Mouse (Mus musculus) cerebral cortex, adult 2 months (tissue): Measurements from ENCODE around the gene Cep112.

ENCODE experiments used
- WGBS: fragments of 180-500 bp; shearing (Covaris S2); methylation state at CpG from one replicate; pipeline ENCODE4 v1.1.7; 2018; 5-methylcytosine and 5-hydroxymethylcytosine counted together

Cep112 gene

DNA sequence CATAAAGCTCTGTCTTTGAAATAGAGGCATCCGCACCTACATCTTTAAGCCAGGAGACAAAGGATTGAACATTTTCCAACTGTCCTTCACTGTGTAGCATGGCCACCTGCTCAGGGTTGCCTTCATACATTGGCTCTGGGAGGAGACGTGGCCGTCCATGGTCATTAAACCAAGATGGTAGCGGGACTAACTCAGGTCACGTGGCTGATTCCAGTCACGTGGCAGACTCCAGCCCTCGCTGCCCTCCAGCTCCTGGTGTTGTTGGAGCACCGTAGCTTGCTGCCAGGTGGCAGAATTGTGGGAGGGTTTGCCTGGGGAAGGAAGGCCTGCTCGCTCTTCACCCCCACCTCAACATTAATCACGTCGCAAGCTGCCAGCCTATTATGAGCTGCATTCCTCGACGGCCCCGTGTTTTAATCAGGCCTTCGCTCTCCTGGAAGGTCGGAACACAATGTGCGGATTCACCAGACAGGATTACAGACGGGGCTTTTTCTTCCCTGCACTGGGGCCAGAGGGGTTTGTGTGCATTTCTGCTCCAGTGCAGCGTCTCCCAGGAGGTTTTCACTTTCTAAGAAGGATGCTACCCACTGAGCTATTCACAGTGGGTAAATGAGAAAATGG lies 460.4 kb downstream of the Cep112 start:
- 68% methylated on average over 19 of the region's 19 CpGs for WGBS

DNA sequence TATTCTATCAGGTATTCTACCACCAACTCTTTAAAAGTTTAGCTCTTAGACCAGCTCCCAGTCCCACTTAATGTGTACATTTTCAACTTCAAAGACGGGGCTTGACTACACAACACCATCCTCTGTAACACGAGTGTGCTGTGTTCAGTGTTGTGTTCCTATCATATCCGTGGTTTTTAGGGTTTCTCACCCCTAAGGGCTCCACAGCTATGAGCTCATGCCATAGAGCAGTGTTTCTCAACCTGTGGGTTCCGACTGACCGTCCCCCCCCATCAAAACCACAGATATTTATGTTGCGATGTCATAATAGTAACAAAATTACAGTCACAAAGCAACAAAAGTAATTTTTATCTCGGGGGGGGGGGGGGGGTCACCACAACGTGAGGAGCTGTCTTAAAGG lies 461.1 kb downstream of the Cep112 start:
- 70% methylated on average over 8 of the region's 8 CpGs for WGBS

DNA sequence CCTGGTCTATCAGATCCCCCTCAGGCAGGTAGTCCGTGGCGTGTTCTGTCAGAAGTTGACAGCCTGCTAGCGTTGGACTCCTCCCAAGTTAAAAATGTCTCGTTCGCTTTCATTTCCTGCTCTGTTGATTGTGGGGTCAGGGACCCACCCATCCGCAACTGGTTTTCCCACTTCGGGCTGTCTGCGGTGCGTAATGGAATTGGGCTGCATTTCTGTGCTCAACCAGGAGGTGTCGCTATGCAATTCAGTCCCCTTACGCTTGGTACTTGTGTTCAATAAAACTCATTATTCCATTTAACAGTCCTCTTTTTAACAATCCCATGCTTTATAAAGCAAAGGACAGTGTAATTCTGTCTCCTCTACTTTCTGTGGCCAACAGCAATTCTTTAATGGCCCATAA lies 464.1 kb downstream of the Cep112 start:
- 53% methylated on average over 11 of the region's 11 CpGs for WGBS

DNA sequence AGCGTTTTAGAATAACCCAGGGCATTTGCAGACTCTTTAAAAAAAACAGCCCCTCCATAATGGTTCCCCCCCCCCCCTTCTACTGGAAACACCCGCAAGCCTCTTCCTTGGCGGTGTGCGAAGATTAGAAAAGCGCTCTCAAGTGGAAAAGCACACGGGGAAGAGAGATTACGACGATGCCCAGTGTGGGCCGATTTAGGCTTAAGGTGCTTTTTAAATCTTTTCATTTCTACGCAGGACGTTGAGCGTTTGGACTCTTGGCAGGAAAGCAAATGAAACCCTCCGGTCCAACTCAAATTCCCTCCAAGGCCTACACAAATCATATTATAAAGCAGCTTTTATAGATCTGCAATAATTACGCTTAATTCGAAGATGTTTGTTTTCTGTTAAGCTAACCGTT lies 465.6 kb downstream of the Cep112 start:
- WGBS, result 39% methylated on average over 16 of the region's 16 CpGs

DNA sequence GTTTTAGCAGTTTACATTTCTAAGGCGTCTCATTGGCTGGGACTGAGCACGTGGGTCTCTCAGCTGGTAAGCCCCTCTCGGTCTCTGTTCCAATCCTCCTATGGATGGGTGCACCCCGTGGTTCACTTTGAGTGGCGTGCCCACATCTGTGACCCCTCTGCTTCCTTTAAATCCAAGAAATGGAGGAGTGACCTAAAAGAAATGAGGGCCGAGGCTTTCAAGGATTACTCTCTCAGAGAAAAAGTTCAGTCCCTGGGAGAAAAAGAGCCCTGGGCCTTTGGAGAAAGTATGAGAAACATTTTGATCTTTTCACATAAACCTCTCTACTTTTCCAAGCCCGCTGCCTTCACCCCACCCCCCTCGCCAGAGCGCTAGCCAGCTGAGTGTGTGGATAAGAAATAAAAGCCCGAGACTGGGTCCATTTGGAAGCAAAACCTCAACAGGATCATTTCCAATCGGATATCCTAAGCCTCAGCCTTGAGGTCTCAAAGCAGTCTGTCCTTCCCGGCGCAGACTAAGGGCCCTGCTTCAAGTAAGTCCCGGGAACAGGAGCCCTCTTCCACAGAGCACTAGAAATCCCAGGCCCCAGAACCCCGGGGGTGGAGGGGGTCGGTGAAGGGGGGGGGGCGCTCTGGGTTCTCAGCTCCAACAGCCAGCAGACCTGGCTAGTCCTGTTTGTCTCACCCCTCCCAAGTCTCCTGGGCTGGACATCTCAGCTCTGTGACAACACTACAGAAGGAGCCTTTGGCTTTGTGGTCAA lies 466.3 kb downstream of the Cep112 start:
- 17% methylated on average over 17 of the region's 17 CpGs for WGBS

DNA sequence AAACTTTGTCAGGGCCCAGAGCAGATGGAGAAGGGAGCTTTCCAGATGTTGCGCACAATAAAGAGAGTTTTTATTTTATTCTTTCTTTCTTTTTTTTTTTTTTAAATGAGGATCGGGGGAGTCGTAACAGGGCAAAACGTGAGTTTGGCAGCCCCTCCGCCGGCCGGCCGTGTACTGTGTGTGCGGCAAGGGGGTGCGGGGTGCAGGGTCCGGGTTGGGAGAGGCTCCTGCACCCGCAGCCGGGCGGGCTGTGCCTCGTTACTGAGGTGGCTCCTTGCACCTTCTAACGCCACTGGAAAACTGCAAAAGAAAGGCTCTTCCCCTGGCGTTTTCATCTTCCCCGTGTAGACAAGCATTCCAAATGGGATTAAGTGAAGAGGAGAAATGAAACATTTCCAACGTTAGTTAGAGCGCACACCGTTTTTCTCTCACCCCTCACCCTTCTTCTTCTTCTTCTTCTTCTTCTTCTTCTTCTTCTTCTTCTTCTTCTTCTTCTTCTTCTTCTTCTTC lies 466.9 kb downstream of the Cep112 start:
- 28% methylated on average over 21 of the region's 21 CpGs for WGBS

DNA sequence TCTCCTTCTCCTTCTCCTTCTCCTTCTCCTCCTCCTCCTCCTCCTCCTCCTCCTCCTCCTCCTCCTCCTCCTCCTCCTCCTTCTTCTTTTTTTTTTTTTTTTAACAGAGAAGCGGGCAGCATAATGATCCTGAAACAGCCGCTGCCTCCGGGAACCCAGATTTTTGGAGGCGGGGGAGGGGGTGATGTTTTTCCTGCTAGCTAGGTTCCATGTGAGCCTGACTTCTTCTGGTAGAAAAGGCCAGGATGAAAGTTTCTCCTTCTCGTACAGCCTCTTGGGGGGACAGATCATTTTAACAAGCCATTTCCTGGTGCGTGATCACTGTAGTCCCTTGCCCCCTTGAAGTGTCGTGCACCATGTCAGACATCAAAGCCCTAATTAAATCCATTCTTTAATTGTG lies 467.4 kb downstream of the Cep112 start:
- WGBS, result 62% methylated on average over 5 of the region's 7 CpGs

DNA sequence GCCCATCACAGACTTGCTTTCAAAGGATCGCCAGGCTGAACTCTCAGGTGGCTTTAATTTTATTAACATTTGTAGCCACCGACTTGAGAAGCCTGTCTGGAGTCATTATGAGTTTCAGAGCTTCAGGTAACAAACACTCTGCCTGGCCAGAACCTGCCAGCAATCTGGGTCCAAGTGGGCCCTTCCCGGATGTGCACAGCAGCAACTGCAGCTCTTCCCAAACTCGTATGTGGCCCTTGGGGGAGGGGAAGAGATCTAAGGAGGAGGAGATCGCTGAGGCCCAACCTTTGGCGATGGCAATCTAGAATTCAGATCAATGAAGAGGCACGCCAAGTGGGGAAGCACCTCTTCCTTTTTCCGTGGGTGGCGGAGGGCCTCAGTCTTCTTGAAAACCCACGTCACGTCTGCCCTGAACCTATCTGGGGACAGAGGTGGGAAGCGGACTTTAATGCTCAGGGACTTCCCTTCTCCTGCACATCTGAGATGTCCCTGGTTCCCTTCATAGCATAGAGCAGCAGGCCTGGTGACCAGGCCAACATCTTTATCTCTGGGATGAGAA lies 468.3 kb downstream of the Cep112 start:
- WGBS, result 83% methylated on average over 12 of the region's 12 CpGs

DNA sequence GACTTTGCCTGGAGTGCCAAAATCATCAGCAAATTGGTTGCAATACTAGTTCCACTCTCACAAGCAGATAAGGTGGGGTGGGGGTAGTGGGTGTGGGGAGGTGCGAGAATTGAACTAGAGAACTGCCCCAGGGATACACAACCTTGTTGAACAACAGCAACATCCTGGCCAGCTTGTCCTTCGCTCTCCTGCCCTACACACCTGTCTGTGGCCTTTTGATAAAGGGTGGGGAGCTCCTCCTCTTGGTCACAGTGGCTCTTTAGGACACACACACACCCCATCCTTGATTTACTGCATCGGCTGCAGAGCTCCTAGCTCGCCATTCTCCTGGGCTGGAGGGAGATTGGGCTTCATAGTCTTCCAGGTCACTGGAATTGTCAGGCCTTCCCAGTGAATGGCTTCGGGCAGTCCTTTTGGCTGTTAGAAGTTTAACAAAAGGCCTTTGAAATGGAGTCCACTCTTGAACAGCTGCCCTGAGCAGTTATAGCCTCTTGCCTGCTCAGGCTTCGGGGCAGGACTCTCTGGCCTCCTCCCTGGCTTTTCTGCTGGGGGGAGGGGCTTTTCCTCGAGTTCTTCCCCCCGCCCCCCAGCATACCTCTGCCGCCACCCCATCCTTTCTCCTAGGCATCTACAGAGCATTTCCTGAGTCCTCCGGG lies 469.0 kb downstream of the Cep112 start:
- WGBS, result 69% methylated on average over 10 of the region's 10 CpGs

DNA sequence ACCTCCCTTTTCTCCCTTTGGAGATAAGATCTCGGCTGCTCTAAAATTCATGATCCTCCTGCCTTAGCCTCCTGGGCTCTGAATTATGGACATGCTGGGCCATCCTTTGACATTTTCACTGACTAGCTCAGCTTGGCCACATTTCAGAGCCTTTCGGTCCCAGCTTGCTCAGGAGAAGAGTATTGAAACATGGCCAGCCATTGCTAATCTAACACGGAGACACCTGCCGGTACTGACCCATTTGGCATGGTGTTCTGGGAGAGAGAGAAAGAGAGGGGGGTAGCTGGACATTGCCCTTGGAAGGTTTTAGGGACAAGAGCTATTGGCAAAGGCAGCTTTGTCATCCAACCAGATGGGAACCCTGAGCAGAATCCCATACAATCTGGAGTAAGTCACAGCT lies 472.0 kb downstream of the Cep112 start:
- 83% methylated on average over 4 of the region's 4 CpGs for WGBS

DNA sequence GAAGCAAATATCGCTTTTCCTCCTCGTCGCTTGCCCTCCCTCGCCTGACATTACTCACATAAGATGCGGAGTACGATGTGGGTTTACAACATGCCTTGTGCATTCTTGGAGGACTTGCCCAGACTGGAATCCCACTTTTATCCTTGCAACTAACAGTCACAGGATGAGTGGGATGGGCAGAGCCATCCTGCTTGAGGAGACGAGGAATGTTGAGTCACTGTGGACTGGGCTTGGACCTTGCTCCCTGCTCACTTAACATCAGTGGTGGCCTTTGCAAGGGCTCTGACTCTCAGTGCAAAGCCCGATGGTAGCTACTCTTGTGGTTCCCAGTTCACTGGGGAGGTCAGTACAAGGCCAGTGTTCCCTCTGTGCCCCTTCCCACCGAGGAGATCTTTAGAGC lies 473.1 kb downstream of the Cep112 start:
- WGBS, result 77% methylated on average over 9 of the region's 9 CpGs

DNA sequence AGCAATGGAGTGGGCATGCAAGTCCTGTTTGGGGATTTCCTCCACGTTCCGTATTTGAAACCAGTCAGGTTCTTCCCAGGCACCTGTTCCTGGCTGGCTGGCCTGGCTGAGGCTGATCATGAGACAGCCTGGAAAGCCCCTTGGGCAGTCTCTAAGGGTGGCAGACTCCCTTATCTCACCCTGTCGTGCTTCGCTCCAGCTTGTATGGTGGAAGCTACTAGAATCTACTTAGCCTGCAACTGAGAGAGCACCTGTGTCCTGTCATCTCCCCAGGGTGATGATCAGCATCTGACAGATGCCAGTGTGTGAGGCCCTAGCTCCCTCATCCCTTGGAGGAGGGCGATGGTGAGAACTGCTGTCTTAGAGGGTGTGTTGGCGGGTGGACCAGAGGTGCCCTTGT lies 473.5 kb downstream of the Cep112 start:
- 85% methylated on average over 6 of the region's 6 CpGs for WGBS

DNA sequence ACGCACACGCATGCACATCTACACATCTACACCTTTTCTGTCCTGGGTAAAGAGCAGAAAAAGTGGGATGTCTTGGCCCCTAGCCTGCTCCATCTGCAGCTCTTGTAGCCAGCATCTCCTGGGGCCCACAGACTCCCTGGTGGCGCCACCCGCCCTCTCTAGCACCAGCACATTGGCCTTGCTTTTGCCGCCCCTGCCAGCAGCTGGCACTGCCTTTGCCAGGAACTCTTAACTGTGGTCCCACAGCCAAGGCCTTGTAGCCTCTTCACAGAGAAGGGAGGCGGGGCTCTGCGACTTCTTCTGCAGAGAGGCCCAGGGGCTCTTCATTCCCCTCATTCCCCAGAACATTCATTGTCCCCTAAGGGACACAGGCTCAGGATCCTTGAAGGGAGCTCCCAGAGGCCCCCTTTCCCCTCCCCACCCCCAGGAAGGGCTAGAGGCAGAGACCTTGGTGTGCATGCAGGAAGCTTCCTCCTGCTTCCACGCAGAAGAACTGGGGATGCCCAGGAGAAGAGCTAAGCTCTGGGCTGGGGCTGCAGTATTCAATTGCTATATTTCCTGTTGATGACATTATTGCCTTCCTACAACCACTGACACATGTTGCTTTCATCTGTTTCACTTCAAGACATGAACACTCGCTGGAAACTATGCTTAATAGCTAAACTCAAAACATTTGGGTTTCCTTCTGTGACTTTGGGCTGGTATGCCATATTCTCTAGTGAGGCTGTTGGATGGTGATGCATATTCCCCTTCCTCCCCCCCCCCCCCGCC lies 475.9 kb downstream of the Cep112 start:
- 60% methylated on average over 10 of the region's 10 CpGs for WGBS

DNA sequence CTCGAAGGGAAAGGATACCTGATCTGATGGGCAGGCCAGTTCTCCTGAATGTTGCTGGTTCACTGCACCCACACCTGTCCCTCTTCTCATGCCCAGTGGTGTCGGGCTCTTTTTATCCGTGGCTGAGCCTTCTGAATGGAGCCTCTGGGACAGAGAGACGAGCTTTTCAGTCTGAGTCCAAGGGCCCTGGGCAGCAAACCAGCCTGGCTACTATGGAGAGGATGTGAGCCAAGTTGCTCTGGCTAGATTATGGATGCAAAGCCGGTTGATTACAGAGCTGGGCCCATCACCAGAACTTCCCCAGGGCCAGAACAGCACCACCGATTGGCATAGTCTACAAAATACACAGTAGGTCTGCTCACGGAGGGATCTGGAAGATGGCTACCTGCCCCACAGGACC lies 476.7 kb downstream of the Cep112 start:
- 69% methylated on average over 7 of the region's 7 CpGs for WGBS

DNA sequence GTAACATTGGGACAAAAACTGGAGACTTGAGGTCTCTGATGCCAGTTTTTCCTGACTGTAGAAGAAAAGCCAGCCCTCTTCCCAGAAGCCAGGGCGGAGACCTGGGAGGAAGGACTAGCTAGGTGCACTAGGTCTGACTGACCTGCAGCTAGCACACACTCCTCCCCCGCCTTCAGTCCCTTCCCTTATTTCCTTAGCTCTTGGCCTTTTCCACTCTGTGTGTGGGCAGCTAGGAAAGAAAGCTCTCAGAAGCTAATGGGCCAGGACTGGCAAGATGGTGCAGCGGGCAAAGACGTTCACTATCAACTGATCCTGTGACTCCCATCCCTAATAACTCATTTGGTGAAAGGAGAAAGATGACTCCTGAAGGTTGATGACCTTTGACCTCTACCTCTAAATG lies 477.3 kb downstream of the Cep112 start:
- whole genome bisulfite sequencing, result 77% methylated on average over 4 of the region's 4 CpGs

DNA sequence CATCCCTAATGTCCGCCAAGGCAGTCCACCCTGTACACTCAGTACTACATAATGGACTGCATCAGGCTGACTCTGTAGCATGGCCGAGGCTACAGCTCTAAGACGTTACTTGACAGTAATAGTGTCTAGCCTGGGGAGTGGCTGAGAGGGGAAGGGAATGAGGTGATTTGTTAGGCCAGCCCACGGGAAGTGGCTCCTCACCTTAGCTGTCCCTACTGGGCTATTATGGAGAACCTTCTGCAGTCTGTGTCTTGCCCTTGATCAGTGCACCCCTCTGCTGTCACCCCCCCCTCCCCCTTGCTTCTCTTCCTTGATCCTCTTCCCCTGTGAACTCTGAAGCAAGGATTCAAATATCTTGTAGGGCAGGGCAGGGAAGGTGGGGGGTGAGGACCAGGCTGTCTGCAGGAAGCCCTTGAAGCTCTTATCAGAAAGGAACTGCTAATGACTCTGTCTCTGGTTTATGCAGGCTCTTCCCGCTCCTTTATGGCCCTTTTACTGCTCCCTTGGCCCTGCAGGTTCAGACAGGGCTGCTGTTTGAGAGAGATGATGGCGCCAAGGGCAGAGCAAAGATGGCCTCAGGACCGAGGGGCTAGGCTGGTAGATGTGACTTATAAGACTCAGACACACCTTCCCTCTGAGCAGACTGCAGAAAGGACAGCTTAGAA lies 481.7 kb downstream of the Cep112 start:
- WGBS, result 87% methylated on average over 7 of the region's 7 CpGs

DNA sequence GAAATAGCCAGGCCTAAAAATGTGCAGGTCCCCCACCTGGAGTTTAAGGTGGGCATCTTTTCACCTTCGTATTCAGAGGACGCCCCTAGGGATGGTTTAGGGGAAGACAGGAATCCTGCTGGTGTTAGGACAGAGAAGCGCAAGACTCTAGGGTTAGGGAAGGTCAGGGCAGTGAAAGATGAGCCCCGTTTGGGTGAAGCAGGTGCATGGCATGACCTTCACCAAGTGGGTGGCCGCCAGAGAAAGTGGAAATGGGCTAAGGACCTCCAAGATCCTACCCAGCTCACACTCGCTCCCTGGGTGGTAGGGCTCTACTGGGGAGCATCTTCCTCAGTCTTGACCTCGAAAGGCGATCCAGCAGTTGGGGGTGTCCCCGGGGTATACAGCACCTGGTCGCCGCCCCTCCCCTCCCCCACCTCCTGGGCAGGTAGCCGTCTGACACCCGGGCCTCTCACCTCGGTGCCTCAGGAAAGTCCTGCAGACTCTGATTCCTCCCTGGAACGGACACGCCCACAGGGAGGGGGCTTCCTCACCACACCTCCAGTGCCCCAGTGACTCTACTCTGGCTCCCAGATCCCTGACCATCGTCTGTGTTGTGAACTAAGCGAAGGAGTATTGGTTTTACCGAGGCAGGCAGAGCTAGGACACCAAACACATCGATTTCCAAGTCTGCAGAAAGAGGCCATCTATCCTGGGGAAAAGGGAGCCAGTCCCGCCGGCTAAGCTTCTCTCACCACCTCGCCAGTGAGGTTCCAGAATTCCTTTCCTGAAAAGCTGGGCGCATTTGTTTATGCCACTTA lies 484.6 kb downstream of the Cep112 start:
- 32% methylated on average over 24 of the region's 24 CpGs for WGBS
